Mouse (Mus musculus) neural tube, embryonic 14.5 days (tissue): ENCODE measurements around the gene Mtfr1l. TPM values are rescaled to one million over a fixed set of nuclear protein-coding genes. Genes with fewer than 3 reads are reported as not detected.
A peak's percentile ranks its signal among the peaks of the same experiment; 100 is the strongest.

Experiments used
- ATAC-seq: fragments of 200-750 bp; cut with Nextera tagmentation; 2 replicates; pipeline ENCODE4 v1.8.0; 2017; ENCODE audit warnings: low read depth, mild to moderate bottlenecking, moderate TSS enrichment, moderate library complexity
- H3K27ac ChIP-seq: fragments of 300-500 bp; sonication (generic); 2 replicates; pipeline ENCODE4 v1.5.1; 2014; ENCODE audit warnings: low read depth, mild to moderate bottlenecking, control low read depth, low read length, moderate library complexity, mixed read lengths
- H3K27me3 ChIP-seq: fragments of 300-500 bp; sonication (generic); 2 replicates; pipeline ENCODE4 v1.6.1; 2014; ENCODE audit warnings: low read length; ENCODE audit not compliant: control insufficient read depth, insufficient read depth
- H3K36me3 ChIP-seq: fragments of 300-500 bp; sonication (generic); 2 replicates; pipeline ENCODE4 v1.6.1; 2014; ENCODE audit warnings: low read length, mixed read lengths; ENCODE audit not compliant: control insufficient read depth, insufficient read depth
- H3K4me1 ChIP-seq: fragments of 300-500 bp; sonication (generic); 2 replicates; pipeline ENCODE4 v1.6.1; 2014; ENCODE audit warnings: low read length; ENCODE audit not compliant: control insufficient read depth, insufficient read depth
- H3K4me2 ChIP-seq: fragments of 300-500 bp; sonication (generic); 2 replicates; pipeline ENCODE4 v1.6.1; 2014; ENCODE audit warnings: mild to moderate bottlenecking, low read depth, low read length, control low read depth
- H3K4me3 ChIP-seq: fragments of 300-500 bp; sonication (generic); 2 replicates; pipeline ENCODE4 v1.5.1; 2014; ENCODE audit warnings: low read depth, low read length, control low read depth, mixed read lengths
- H3K9ac ChIP-seq: fragments of 300-500 bp; sonication (generic); replicated peaks from 2 replicates; pipeline ENCODE4 v1.6.1; 2014; ENCODE audit warnings: low read depth, mild to moderate bottlenecking, control low read depth, low read length, mixed read lengths
- H3K9me3 ChIP-seq: fragments of 300-500 bp; sonication (generic); 2 replicates; pipeline ENCODE4 v1.6.1; 2016; ENCODE audit warnings: low read length; ENCODE audit not compliant: control insufficient read depth
- WGBS: fragments of 180-500 bp; shearing (Covaris S2); extraction: QIAGEN DNeasy Blood & Tissue Kit; methylation state at CpG from one replicate; pipeline ENCODE4 v1.1.7; 2014; 5-methylcytosine and 5-hydroxymethylcytosine counted together
- polyA plus RNA-seq: library from polyadenylated mRNA; unstranded; fragments of >200 nt; fragmentation: Nextera tagmentation; extraction: Ambion mirVana; gene quantifications from 2 replicates; pipeline ENCODE4 v1.2.1, GENCODE M21; 2014

Gene Mtfr1l
- polyA plus RNA-seq, 1 experiment from 2014 or later = 199 TPM

DNA sequence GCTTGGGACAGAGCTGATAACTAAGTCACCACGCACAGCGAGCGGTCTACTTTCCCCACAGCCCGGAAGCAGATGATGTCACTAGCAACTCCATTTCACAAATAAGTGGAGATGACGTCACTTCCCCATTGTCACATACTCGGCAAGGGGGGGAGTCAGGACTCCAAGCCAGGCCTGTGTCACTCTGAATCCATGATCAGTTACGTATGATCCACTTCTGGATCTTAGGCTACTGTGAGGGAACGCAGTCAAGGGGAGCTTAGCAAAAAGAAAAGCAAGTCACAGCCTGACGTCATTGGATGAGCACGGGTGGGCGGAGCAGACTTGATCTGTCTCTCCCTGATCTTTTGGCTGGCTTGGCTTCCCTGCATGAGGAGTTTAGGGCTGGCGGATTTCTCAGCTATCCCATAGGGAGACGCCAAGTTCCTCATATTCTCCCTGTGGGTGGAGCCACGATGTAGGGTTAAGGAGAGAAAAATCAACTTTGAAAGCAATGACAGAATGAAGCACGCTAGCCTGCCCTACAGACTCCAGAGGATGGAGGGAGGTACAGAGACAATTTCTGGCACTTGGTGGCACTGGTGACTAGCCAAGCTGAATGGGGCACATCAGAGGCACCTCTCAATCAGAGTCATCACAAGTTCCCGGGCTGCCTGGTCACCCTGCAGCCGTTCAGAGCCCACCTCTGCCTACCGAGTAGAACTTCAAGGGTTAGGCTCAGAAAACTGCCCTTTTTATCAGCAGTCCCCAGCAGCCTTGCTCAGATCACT lies 13.2 kb upstream of the Mtfr1l start:
- WGBS = 74% methylated on average over 18 of the region's 18 CpGs
- Histone ChIP-seq H3K4me3 (no peak overlapping the region), H3K4me2 (no peak overlapping the region), H3K9ac (no peak overlapping the region), H3K9me3 (no peaks in the 10 kb centered on the region), H3K27ac (no peak overlapping the region), H3K4me1 (peaks cover 8% of the 10 kb centered on the region), H3K27me3 (no peaks in the 10 kb centered on the region), H3K36me3 (peaks cover 24% of the 10 kb centered on the region)
- no peak for ATAC-seq

DNA sequence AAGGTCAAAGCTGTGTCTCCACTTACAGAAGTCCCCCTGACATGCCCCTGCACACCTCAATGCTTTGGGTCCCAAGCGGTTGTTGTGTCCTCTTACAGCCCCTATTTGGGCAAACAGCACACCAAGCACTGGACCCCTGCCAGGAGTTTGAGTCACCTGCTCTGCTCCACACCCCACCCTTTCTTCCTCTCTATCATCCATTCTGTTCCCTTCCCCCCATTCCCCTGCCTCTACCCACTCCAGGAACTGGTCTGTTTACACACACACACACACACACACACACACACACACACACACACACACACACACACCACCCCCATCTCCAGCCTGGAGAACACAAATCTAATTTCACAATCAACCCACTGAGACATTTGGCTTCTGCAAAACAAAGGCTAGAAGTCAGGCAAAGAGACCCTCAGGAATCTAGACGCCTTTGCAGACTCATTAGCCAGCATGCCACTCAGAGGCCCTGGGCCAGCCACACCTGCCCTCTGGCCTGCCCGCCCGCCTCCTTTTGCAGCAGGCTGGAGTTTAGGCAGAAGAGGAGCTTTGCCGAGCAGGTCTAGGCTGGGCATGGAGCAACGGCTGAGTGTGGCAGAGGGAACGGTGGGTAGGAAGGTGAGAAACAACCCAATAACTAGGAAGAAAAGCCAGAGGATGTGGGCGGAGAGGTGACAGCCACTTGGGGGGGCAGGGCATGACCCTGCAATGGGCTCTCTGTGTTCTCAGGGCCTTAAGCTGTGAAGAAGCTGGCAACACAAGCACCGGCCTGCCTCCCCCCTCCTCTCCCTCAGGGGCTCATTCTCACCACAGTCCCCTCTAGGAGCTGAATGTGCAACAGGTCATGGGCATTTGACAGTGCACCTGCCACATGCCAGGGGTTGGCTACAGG lies 11.9 kb upstream of the Mtfr1l start:
- WGBS = 64% methylated on average over 9 of the region's 9 CpGs
- H3K4me3 ChIP-seq = no peak overlapping the region
- peaks cover 8% of the 10 kb centered on the region for H3K4me1 ChIP-seq
- no peaks in the 10 kb centered on the region for H3K27me3 ChIP-seq
- no peak overlapping the region for H3K27ac ChIP-seq
- no peaks in the 10 kb centered on the region for H3K9me3 ChIP-seq
- H3K9ac ChIP-seq = 0 out of 2 replicates have a peak overlapping the region, but pooled peaks have one; percentile 1
- H3K36me3 ChIP-seq = peaks cover 28% of the 10 kb centered on the region
- no peak overlapping the region for H3K4me2 ChIP-seq
- no peak for ATAC-seq

DNA sequence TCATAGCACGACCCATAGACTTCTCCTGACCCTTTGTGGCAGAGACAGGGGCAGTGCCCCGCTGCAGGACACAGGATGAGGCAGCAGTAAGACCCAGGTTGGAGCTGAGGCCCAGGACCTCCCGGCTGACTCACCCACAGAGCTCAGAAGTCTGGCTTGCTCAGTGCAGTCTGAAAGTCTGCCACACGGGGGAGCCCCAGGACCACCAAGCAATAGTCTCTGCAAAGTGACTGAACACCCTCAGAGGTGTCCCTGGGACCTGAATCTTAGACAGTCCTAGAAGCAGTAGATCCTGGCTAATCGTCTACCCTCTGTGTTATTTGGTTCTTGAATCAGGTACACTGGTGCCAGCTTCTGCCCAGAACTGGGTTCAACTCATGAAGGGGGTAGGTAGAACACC lies 8.1 kb upstream of the Mtfr1l start:
- no peak overlapping the region for H3K4me3 ChIP-seq
- peaks cover 49% of the 10 kb centered on the region for H3K36me3 ChIP-seq
- H3K27ac ChIP-seq = no peak overlapping the region
- H3K4me1 ChIP-seq = no peaks in the 10 kb centered on the region
- no peak overlapping the region for H3K4me2 ChIP-seq
- no peaks in the 10 kb centered on the region for H3K9me3 ChIP-seq
- H3K27me3 ChIP-seq = no peaks in the 10 kb centered on the region
- no peak overlapping the region for H3K9ac ChIP-seq
- peak; percentile 73; the same call in 1 of the 2 replicates for ATAC-seq
- 12% methylated on average over 5 of the region's 5 CpGs for WGBS

DNA sequence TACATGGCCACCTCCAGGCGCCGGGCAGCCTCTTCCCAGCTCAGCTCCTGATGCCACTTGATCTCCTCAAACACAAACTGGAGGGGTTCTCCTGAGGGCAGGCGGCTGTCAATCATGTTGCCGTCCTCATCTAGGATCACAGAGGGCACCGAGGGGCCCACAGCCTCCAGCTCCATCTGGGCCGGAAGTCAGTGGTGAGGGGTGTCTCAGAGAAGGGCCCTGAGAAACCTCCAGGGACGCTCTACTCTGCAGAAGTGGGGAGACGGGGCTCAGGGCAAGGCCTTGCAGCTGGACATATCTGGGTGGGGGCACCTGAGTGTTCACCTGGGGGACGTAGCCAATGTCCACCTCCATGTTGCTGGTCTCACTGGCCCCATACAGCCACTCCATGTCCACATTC lies 7.5 kb upstream of the Mtfr1l start:
- ATAC-seq = no peak
- Histone ChIP-seq H3K4me3 (no peak overlapping the region), H3K9me3 (no peaks in the 10 kb centered on the region), H3K27me3 (no peaks in the 10 kb centered on the region), H3K9ac (no peak overlapping the region), H3K4me1 (no peaks in the 10 kb centered on the region), H3K36me3 (peaks cover 49% of the 10 kb centered on the region), H3K27ac (no peak overlapping the region), H3K4me2 (no peak overlapping the region)
- 96% methylated on average over 9 of the region's 9 CpGs for WGBS

DNA sequence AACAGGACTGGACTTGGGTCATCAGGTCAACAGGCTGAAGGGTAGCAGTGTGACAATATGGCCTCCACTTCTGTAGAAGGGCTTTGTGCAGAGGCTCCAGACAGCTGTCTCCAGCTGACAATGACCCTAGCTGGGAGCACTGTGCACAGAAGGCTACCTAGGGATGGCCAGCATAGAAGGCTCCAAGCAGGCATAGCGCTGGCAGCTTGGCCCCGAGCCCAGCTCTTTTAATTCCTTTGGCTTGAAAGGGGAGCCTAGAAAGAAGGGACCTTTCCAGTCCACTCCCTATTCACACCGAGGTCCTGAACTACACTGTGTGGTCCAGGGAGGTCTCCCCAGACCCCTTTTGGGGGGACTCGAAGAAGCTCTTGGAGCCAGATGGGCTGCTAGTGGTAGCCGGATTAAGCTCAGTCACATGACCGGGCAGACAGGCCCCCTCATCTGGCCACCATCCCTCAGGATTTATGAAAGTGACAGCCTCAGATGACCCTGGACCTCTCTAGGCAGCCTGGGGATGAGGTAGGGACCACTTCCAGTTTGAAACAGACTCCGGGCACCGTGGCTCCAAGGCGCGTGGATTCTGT lies 3.9 kb upstream of the Mtfr1l start:
- no peak overlapping the region for H3K27ac ChIP-seq
- no peak overlapping the region for H3K4me3 ChIP-seq
- no peak for ATAC-seq
- no peak overlapping the region for H3K4me2 ChIP-seq
- H3K9ac ChIP-seq = no peak overlapping the region
- peaks cover 9% of the 10 kb centered on the region for H3K4me1 ChIP-seq
- peaks cover 27% of the 10 kb centered on the region for H3K36me3 ChIP-seq
- H3K9me3 ChIP-seq = no peaks in the 10 kb centered on the region
- 83% methylated on average over 10 of the region's 10 CpGs for WGBS
- no peaks in the 10 kb centered on the region for H3K27me3 ChIP-seq

DNA sequence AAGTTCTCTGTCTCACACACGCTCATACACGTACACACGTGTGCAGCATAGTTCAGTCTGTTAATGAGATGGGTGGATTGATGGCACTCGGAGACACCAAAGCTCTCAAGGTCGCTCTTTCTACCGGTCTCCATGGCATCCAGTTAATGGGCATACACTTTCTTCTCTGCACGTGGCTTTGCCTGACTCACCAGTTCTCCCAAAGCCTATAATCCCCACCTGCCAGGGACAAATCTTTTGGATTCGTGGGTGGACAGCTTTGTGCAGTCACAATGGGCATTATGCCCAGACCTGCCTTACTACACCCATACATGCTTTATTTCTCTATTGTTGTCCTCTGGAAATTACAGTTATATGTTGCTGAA lies 582 bp upstream of the Mtfr1l start:
- H3K4me2 ChIP-seq = peak overlapping the region; percentile 83
- H3K27ac ChIP-seq = no peak overlapping the region
- peaks cover 16% of the 10 kb centered on the region for H3K4me1 ChIP-seq
- H3K9ac ChIP-seq = 0 out of 2 replicates have a peak overlapping the region, but pooled peaks have one; percentile 78
- peak overlapping the region; percentile 98 for H3K4me3 ChIP-seq
- 8% methylated on average over 8 of the region's 8 CpGs for WGBS
- no peaks in the 10 kb centered on the region for H3K27me3 ChIP-seq
- ATAC-seq = peak; percentile 20; the same call in 1 of the 2 replicates
- no peaks in the 10 kb centered on the region for H3K9me3 ChIP-seq
- H3K36me3 ChIP-seq = peaks cover 20% of the 10 kb centered on the region

DNA sequence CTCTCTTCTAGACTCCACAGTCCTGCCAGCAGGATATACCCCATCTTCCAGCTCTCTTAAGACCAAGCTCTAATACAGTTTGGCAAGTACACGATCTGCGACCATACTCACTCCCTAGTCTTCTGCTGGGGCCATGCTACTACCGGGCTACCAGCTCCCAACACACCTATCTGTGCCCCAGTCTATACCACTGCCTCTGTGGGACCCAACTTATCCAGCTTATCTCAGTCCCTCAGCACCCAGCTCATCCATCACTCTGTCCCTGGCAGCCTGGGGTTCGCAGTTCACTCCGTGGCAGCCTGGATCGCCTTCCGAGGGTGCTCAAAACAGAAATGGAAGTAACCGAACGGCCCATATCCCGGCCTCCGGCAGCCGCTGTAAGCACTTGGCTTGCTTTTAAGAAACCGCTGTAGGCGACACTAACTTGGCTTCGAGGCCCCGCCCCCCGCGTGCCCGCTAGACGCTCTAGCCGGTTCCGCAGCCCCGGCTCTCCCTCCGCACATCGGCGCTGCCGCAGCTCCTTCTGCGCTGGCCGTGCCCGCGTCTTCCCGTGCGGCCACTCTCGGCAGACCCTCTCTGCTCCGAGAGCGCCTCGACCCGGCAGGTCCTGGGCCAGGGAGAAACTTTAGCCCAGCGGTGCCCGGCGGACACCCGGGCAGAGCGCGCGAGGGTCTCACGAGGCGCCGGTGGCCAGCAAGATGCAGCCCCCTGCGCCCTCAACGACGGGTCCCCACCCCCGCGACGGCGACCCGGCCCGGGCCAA lies 882 bp downstream of the Mtfr1l start:
- H3K4me2 ChIP-seq = peak overlapping the region; percentile 83
- H3K4me1 ChIP-seq = peaks cover 16% of the 10 kb centered on the region
- H3K4me3 ChIP-seq = peak overlapping the region; percentile 98
- ATAC-seq = peak; percentile 13
- H3K27me3 ChIP-seq = no peaks in the 10 kb centered on the region
- peaks cover 26% of the 10 kb centered on the region for H3K36me3 ChIP-seq
- WGBS = under 1% methylated on average over 49 of the region's 57 CpGs
- peak overlapping the region; percentile 76 for H3K27ac ChIP-seq
- no peaks in the 10 kb centered on the region for H3K9me3 ChIP-seq
- H3K9ac ChIP-seq = peak overlapping the region; percentile 78

DNA sequence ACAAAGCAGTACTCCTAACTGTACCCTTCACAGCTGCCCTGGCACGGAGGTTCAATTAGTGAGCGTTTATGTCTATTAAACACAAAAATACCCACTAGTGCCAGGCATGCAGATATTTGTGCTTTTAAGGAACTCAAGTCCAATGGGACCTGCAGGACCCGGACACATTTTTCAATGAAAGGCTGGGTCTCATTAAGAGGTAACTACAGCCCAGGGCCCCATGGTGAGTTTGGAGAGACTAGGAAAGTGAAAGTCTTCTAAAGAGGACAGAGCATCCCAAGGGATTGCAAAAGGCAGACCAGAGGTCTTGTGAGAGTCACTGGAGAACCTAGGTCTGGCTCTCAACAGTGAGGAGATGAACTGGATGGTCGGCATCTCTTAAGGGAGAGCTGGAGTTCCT lies 1.8 kb downstream of the Mtfr1l start:
- H3K9ac ChIP-seq = no peak overlapping the region
- H3K4me3 ChIP-seq = no peak overlapping the region

More for the DNA sequence above, 1.8 kb downstream of the Mtfr1l start:
- ATAC-seq = no peak
- 86% methylated on average over 4 of the region's 4 CpGs for WGBS
- Histone ChIP-seq H3K36me3 (peaks cover 28% of the 10 kb centered on the region), H3K27me3 (no peaks in the 10 kb centered on the region), H3K9me3 (no peaks in the 10 kb centered on the region), H3K27ac (no peak overlapping the region), H3K4me1 (peaks cover 16% of the 10 kb centered on the region), H3K4me2 (peak overlapping the region; percentile 83)
